Mouse (Mus musculus): ENCODE results near the gene Btg3. TPM values are rescaled to one million over a fixed set of nuclear protein-coding genes. Genes with fewer than 3 reads are reported as not detected.

The Btg3 gene
- 23.3 and 28.9 TPM in 2 replicates for polyA plus RNA-seq (2015; fragmentation: Nextera tagmentation; extraction: Ambion mirVana)

GRCm38 (mm10) chr16:78376745-78377570 lies at the start of gene Btg3:
TSS of gene Btg3 (minus strand) at chr16:78377192.
- 3% methylated on average over 52 of the region's 57 CpGs for WGBS
- Histone ChIP-seq H3K9me3 (ENCODE audit: control insufficient read depth, low read length) (no peaks in the 10 kb centered on the region), H3K36me3 (ENCODE audit: control insufficient read depth, insufficient read depth) (no peaks in the 10 kb centered on the region), H3K4me2 (ENCODE audit: low read length) (peak within 1 kb of the TSS; percentile 65), H3K4me3 (replicated peaks; ENCODE audit: low read length) (peak within 1 kb of the TSS; percentile 74), H3K4me1 (replicated peaks; ENCODE audit: control insufficient read depth, insufficient read depth, low read length) (peaks cover 10% of the 10 kb centered on the region; the same call in 1 of the 2 replicates), H3K27me3 (replicated peaks; ENCODE audit: control insufficient read depth, insufficient read depth, low read length) (no peaks in the 10 kb centered on the region), H3K9ac (replicated peaks; ENCODE audit: low read depth, low read length) (peak within 1 kb of the TSS; percentile 69), H3K27ac (ENCODE audit: low read length) (no peak within 1 kb of the TSS)
- peak; percentile 97 for ATAC-seq

- H3K9me3 ChIP-seq (ENCODE audit: control insufficient read depth, low read length) = no peaks in the 10 kb centered on the region
- H3K9ac ChIP-seq (replicated peaks; ENCODE audit: low read depth, low read length) = no peak overlapping the region
- no peaks in the 10 kb centered on the region for H3K36me3 ChIP-seq (ENCODE audit: control insufficient read depth, insufficient read depth)
- no peaks in the 10 kb centered on the region for H3K27me3 ChIP-seq (replicated peaks; ENCODE audit: control insufficient read depth, insufficient read depth, low read length)
- ATAC-seq = no peak
- 72% methylated on average over 10 of the region's 10 CpGs for WGBS
- no peak overlapping the region for H3K4me2 ChIP-seq (ENCODE audit: low read length)
- H3K4me1 ChIP-seq (replicated peaks; ENCODE audit: control insufficient read depth, insufficient read depth, low read length) = no peaks in the 10 kb centered on the region
- no peak overlapping the region for H3K27ac ChIP-seq (ENCODE audit: low read length)
- H3K4me3 ChIP-seq (replicated peaks; ENCODE audit: low read length) = no peak overlapping the region
Measured at GRCm38 (mm10) chr16:78417733-78418132, 40.7 kb upstream of the Btg3 start.

GRCm38 (mm10) chr16:78416500-78416899 lies 39.5 kb upstream of the Btg3 start:
- Histone ChIP-seq H3K9me3 (ENCODE audit: control insufficient read depth, low read length) (no peaks in the 10 kb centered on the region), H3K4me3 (replicated peaks; ENCODE audit: low read length) (no peak overlapping the region), H3K4me2 (ENCODE audit: low read length) (no peak overlapping the region), H3K9ac (replicated peaks; ENCODE audit: low read depth, low read length) (no peak overlapping the region), H3K4me1 (replicated peaks; ENCODE audit: control insufficient read depth, insufficient read depth, low read length) (no peaks in the 10 kb centered on the region), H3K27ac (ENCODE audit: low read length) (no peak overlapping the region), H3K36me3 (ENCODE audit: control insufficient read depth, insufficient read depth) (no peaks in the 10 kb centered on the region), H3K27me3 (replicated peaks; ENCODE audit: control insufficient read depth, insufficient read depth, low read length) (no peaks in the 10 kb centered on the region)
- WGBS = 3% methylated on average over 3 of the region's 3 CpGs
- ATAC-seq = no peak

- 92% methylated on average over 10 of the region's 10 CpGs for whole genome bisulfite sequencing
Measured at GRCm38 (mm10) chr16:78409991-78410390, 33.0 kb upstream of the Btg3 start.

GRCm38 (mm10) chr16:78407855-78408254 lies 30.9 kb upstream of the Btg3 start:
- WGBS = 96% methylated on average over 6 of the region's 6 CpGs

More at GRCm38 (mm10) chr16:78409991-78410390, 33.0 kb upstream of the Btg3 start:
- H3K27me3 ChIP-seq (replicated peaks; ENCODE audit: control insufficient read depth, insufficient read depth, low read length) = no peaks in the 10 kb centered on the region
- H3K4me1 ChIP-seq (replicated peaks; ENCODE audit: control insufficient read depth, insufficient read depth, low read length) = no peaks in the 10 kb centered on the region
- H3K4me3 ChIP-seq (replicated peaks; ENCODE audit: low read length) = no peak overlapping the region
- H3K9me3 ChIP-seq (ENCODE audit: control insufficient read depth, low read length) = no peaks in the 10 kb centered on the region
- no peaks in the 10 kb centered on the region for H3K36me3 ChIP-seq (ENCODE audit: control insufficient read depth, insufficient read depth)
- H3K27ac ChIP-seq (ENCODE audit: low read length) = no peak overlapping the region
- no peak for ATAC-seq
- H3K4me2 ChIP-seq (ENCODE audit: low read length) = no peak overlapping the region
- H3K9ac ChIP-seq (replicated peaks; ENCODE audit: low read depth, low read length) = no peak overlapping the region

GRCm38 (mm10) chr16:78406657-78407056 lies 29.7 kb upstream of the Btg3 start:
- Histone ChIP-seq H3K27me3 (replicated peaks; ENCODE audit: control insufficient read depth, insufficient read depth, low read length) (no peaks in the 10 kb centered on the region), H3K27ac (ENCODE audit: low read length) (no peak overlapping the region), H3K9ac (replicated peaks; ENCODE audit: low read depth, low read length) (no peak overlapping the region), H3K4me2 (ENCODE audit: low read length) (no peak overlapping the region), H3K36me3 (ENCODE audit: control insufficient read depth, insufficient read depth) (no peaks in the 10 kb centered on the region), H3K4me1 (replicated peaks; ENCODE audit: control insufficient read depth, insufficient read depth, low read length) (no peaks in the 10 kb centered on the region), H3K9me3 (ENCODE audit: control insufficient read depth, low read length) (no peaks in the 10 kb centered on the region), H3K4me3 (replicated peaks; ENCODE audit: low read length) (no peak overlapping the region)
- peak; percentile 12; the same call in 1 of the 2 replicates for ATAC-seq
- WGBS = 79% methylated on average over 2 of the region's 2 CpGs

More at GRCm38 (mm10) chr16:78407855-78408254, 30.9 kb upstream of the Btg3 start:
- H3K27me3 ChIP-seq (replicated peaks; ENCODE audit: control insufficient read depth, insufficient read depth, low read length) = no peaks in the 10 kb centered on the region
- H3K4me1 ChIP-seq (replicated peaks; ENCODE audit: control insufficient read depth, insufficient read depth, low read length) = no peaks in the 10 kb centered on the region
- H3K4me2 ChIP-seq (ENCODE audit: low read length) = no peak overlapping the region
- H3K9ac ChIP-seq (replicated peaks; ENCODE audit: low read depth, low read length) = no peak overlapping the region
- no peak for ATAC-seq
- no peak overlapping the region for H3K27ac ChIP-seq (ENCODE audit: low read length)
- H3K4me3 ChIP-seq (replicated peaks; ENCODE audit: low read length) = no peak overlapping the region
- H3K9me3 ChIP-seq (ENCODE audit: control insufficient read depth, low read length) = no peaks in the 10 kb centered on the region
- no peaks in the 10 kb centered on the region for H3K36me3 ChIP-seq (ENCODE audit: control insufficient read depth, insufficient read depth)

- 68% methylated on average over 2 of the region's 2 CpGs for WGBS
- no peak overlapping the region for H3K9ac ChIP-seq (replicated peaks; ENCODE audit: low read depth, low read length)
Measured at GRCm38 (mm10) chr16:78402316-78402715, 25.3 kb upstream of the Btg3 start.

GRCm38 (mm10) chr16:78399423-78399822 lies 22.4 kb upstream of the Btg3 start:
- ATAC-seq = no peak
- 93% methylated on average over 3 of the region's 3 CpGs for WGBS
- no peaks in the 10 kb centered on the region for H3K9me3 ChIP-seq (ENCODE audit: control insufficient read depth, low read length)
- no peak overlapping the region for H3K27ac ChIP-seq (ENCODE audit: low read length)
- H3K4me2 ChIP-seq (ENCODE audit: low read length) = no peak overlapping the region
- no peak overlapping the region for H3K4me3 ChIP-seq (replicated peaks; ENCODE audit: low read length)
- no peak overlapping the region for H3K9ac ChIP-seq (replicated peaks; ENCODE audit: low read depth, low read length)
- H3K27me3 ChIP-seq (replicated peaks; ENCODE audit: control insufficient read depth, insufficient read depth, low read length) = no peaks in the 10 kb centered on the region
- H3K36me3 ChIP-seq (ENCODE audit: control insufficient read depth, insufficient read depth) = no peaks in the 10 kb centered on the region
- no peaks in the 10 kb centered on the region for H3K4me1 ChIP-seq (replicated peaks; ENCODE audit: control insufficient read depth, insufficient read depth, low read length)

More at GRCm38 (mm10) chr16:78402316-78402715, 25.3 kb upstream of the Btg3 start:
- Histone ChIP-seq H3K27ac (ENCODE audit: low read length) (no peak overlapping the region), H3K27me3 (replicated peaks; ENCODE audit: control insufficient read depth, insufficient read depth, low read length) (no peaks in the 10 kb centered on the region), H3K4me2 (ENCODE audit: low read length) (no peak overlapping the region), H3K4me3 (replicated peaks; ENCODE audit: low read length) (no peak overlapping the region), H3K9me3 (ENCODE audit: control insufficient read depth, low read length) (no peaks in the 10 kb centered on the region), H3K4me1 (replicated peaks; ENCODE audit: control insufficient read depth, insufficient read depth, low read length) (no peaks in the 10 kb centered on the region), H3K36me3 (ENCODE audit: control insufficient read depth, insufficient read depth) (no peaks in the 10 kb centered on the region)
- no peak for ATAC-seq

- 93% methylated on average over 6 of the region's 6 CpGs for WGBS
- H3K4me3 ChIP-seq (replicated peaks; ENCODE audit: low read length) = no peak overlapping the region
- no peaks in the 10 kb centered on the region for H3K36me3 ChIP-seq (ENCODE audit: control insufficient read depth, insufficient read depth)
- no peaks in the 10 kb centered on the region for H3K9me3 ChIP-seq (ENCODE audit: control insufficient read depth, low read length)
- H3K27me3 ChIP-seq (replicated peaks; ENCODE audit: control insufficient read depth, insufficient read depth, low read length) = no peaks in the 10 kb centered on the region
- no peaks in the 10 kb centered on the region for H3K4me1 ChIP-seq (replicated peaks; ENCODE audit: control insufficient read depth, insufficient read depth, low read length)
- no peak for ATAC-seq
- no peak overlapping the region for H3K4me2 ChIP-seq (ENCODE audit: low read length)
- no peak overlapping the region for H3K9ac ChIP-seq (replicated peaks; ENCODE audit: low read depth, low read length)
- H3K27ac ChIP-seq (ENCODE audit: low read length) = no peak overlapping the region
Measured at GRCm38 (mm10) chr16:78398734-78399133, 21.7 kb upstream of the Btg3 start.

Data from forebrain, embryonic 16.5 days (tissue).